Mouse (Mus musculus) MEL (cell line): ENCODE results near the gene Paxx. TPM values are rescaled to one million over a fixed set of nuclear protein-coding genes. Genes with fewer than 3 reads are reported as not detected.

Experiments
- DNase-seq: peaks from one replicate; pipeline ENCODE4 v3.0.0; 2011; ENCODE audit warnings: low read depth, low spot score
- H3K27ac ChIP-seq: 2 replicates; pipeline ENCODE4 v1.5.1; 2012; ENCODE audit warnings: low read depth, mild to moderate bottlenecking, control low read depth, low read length, moderate library complexity; ENCODE audit not compliant: control insufficient read depth
- H3K27me3 ChIP-seq, 2 experiments: fragments of 150-350 bp in 1 of 2; sonication (generic) in 1 of 2; 2 replicates each; pipeline ENCODE4 v1.6.1; 2012; ENCODE audit warnings: low read length in 2 of 2, mild to moderate bottlenecking in 2 of 2, improper control_type of control experiment in 1 of 2, moderate library complexity in 1 of 2; ENCODE audit not compliant: insufficient read depth in 2 of 2, control insufficient read depth in 1 of 2
- H3K36me3 ChIP-seq, 2 experiments: 2 replicates each; pipeline ENCODE4 v1.6.1; 2012 to 2014; ENCODE audit warnings: low read length in 2 of 2, improper control_type of control experiment in 1 of 2, inconsistent platforms in 1 of 2, mild to moderate bottlenecking in 1 of 2; ENCODE audit not compliant: insufficient read depth in 2 of 2, control insufficient read depth in 1 of 2
- H3K4me1 ChIP-seq, 2 experiments: fragments of 150-350 bp in 1 of 2; sonication (generic) in 1 of 2; 2 replicates each; pipeline ENCODE4 v1.6.1; 2012; ENCODE audit warnings: low read length in 2 of 2, improper control_type of control experiment in 1 of 2, mild to moderate bottlenecking in 1 of 2; ENCODE audit not compliant: insufficient read depth in 2 of 2, control insufficient read depth in 1 of 2
- H3K4me3 ChIP-seq, 2 experiments: fragments of 150-350 bp in 1 of 2; sonication (generic) in 1 of 2; 2 replicates each; pipeline ENCODE4 v1.5.1; 2012; ENCODE audit warnings: low read depth in 2 of 2, low read length in 2 of 2, mild to moderate bottlenecking in 2 of 2, moderate library complexity in 2 of 2, control low read depth in 1 of 2, improper control_type of control experiment in 1 of 2; ENCODE audit not compliant: control insufficient read depth in 1 of 2, insufficient read depth in 1 of 2
- H3K79me2 ChIP-seq: 2 replicates; pipeline ENCODE4 v1.6.1; 2012; ENCODE audit warnings: mild to moderate bottlenecking, low read length, moderate library complexity; ENCODE audit not compliant: control insufficient read depth, poor library complexity, insufficient read depth
- H3K9ac ChIP-seq: 2 replicates; pipeline ENCODE4 v1.6.1; 2012; ENCODE audit warnings: low read depth, mild to moderate bottlenecking, control low read depth, low read length, moderate library complexity; ENCODE audit not compliant: control insufficient read depth, poor library complexity, severe bottlenecking
- H3K9me3 ChIP-seq: fragments of 150-350 bp; sonication (generic); replicated peaks from 2 replicates; pipeline ENCODE4 v1.6.1; 2012; ENCODE audit warnings: mild to moderate bottlenecking, low read length, improper control_type of control experiment, moderate library complexity; ENCODE audit not compliant: insufficient read depth
- BHLHE40 ChIP-seq: IDR thresholded peaks from 2 replicates; pipeline ENCODE4 v1.6.1; 2012; ENCODE audit warnings: low read depth, mild to moderate bottlenecking, inconsistent platforms, low read length, improper control_type of control experiment, borderline replicate concordance
- ELF1 ChIP-seq: IDR thresholded peaks from 2 replicates; pipeline ENCODE4 v1.6.1; 2014; ENCODE audit warnings: low read depth, mild to moderate bottlenecking, inconsistent platforms, low read length, improper control_type of control experiment, moderate library complexity
- ETS1 ChIP-seq: IDR thresholded peaks from 2 replicates; pipeline ENCODE4 v1.6.1; 2012; ENCODE audit warnings: low read depth, mild to moderate bottlenecking, inconsistent platforms, low read length, improper control_type of control experiment, moderate library complexity
- GABPA ChIP-seq: IDR thresholded peaks from 2 replicates; pipeline ENCODE4 v1.6.1; 2012; ENCODE audit warnings: low read depth, mild to moderate bottlenecking, inconsistent platforms, low read length, improper control_type of control experiment, moderate library complexity
- GATA1 ChIP-seq: IDR thresholded peaks from 2 replicates; pipeline ENCODE4 v1.6.1; 2011; ENCODE audit warnings: low read depth, low read length, improper control_type of control experiment
- HCFC1 ChIP-seq: IDR thresholded peaks from 2 replicates; pipeline ENCODE4 v1.6.1; 2012; ENCODE audit warnings: low read depth, mild to moderate bottlenecking, inconsistent platforms, low read length, improper control_type of control experiment, moderate library complexity
- JUND ChIP-seq: IDR thresholded peaks from 2 replicates; pipeline ENCODE4 v1.6.1; 2011; ENCODE audit warnings: low read depth, mild to moderate bottlenecking, improper control_type of control experiment, low read length
- MAFK ChIP-seq: IDR thresholded peaks from 2 replicates; pipeline ENCODE4 v1.6.1; 2011; ENCODE audit warnings: low read depth, mild to moderate bottlenecking, low read length, improper control_type of control experiment, borderline replicate concordance
- MEF2A ChIP-seq: IDR thresholded peaks from 2 replicates; pipeline ENCODE4 v1.6.1; 2014; ENCODE audit warnings: low read depth, mild to moderate bottlenecking, inconsistent platforms, low read length, improper control_type of control experiment; ENCODE audit not compliant: poor library complexity, insufficient replicate concordance, severe bottlenecking; ENCODE audit errors: extremely low read depth
- MYB ChIP-seq: IDR thresholded peaks from 2 replicates; pipeline ENCODE4 v1.6.1; 2011; ENCODE audit warnings: mild to moderate bottlenecking, low read depth, low read length, improper control_type of control experiment
- NRF1 ChIP-seq: IDR thresholded peaks from 2 replicates; pipeline ENCODE4 v1.6.1; 2014; ENCODE audit warnings: low read depth, mild to moderate bottlenecking, inconsistent platforms, low read length, improper control_type of control experiment, moderate library complexity; ENCODE audit not compliant: poor library complexity, insufficient read depth, severe bottlenecking
- POLR2AphosphoS5 ChIP-seq: IDR thresholded peaks from 2 replicates; pipeline ENCODE4 v1.6.1; 2012; ENCODE audit warnings: low read depth, borderline replicate concordance, mild to moderate bottlenecking, inconsistent platforms, low read length, moderate library complexity, mixed read lengths
- TBP ChIP-seq: IDR thresholded peaks from 2 replicates; pipeline ENCODE4 v1.8.0; 2011; ENCODE audit warnings: low read depth, low read length, improper control_type of control experiment
- TCF12 ChIP-seq: IDR thresholded peaks from 2 replicates; pipeline ENCODE4 v1.6.1; 2014; ENCODE audit warnings: low read depth, mild to moderate bottlenecking, inconsistent platforms, low read length, improper control_type of control experiment, moderate library complexity
- USF2 ChIP-seq, 2 experiments: IDR thresholded peaks; 2 replicates each; pipeline ENCODE4 v1.6.1; 2011 to 2012; ENCODE audit warnings: improper control_type of control experiment in 2 of 2, low read length in 2 of 2, borderline replicate concordance in 1 of 2, inconsistent platforms in 1 of 2, low read depth in 1 of 2, mild to moderate bottlenecking in 1 of 2; ENCODE audit not compliant: insufficient read depth in 1 of 2
- ZMIZ1 ChIP-seq: IDR thresholded peaks from 2 replicates; pipeline ENCODE4 v1.6.1; 2012; ENCODE audit warnings: low read depth, mild to moderate bottlenecking, inconsistent platforms, low read length, improper control_type of control experiment, moderate library complexity
- polyA plus RNA-seq, 2 experiments: library from polyadenylated mRNA; stranded (reverse) in 1 of 2; unstranded in 1 of 2; fragments of >175 nt in 1 of 2; fragments of >200 nt in 1 of 2; gene quantifications; 2 replicates each; pipeline versions ENCODE4 v1.2.1 to v1.2.4; 2012; ENCODE audit warnings: low replicate concordance in 2 of 2, low read depth in 1 of 2; ENCODE audit not compliant: insufficient read length in 2 of 2, insufficient read depth in 1 of 2, missing spikeins in 1 of 2
- total RNA-seq: library from RNA; depleted of rRNA; stranded (reverse); fragments of 300-350 nt; gene quantifications from 2 replicates; pipeline ENCODE4 v1.2.3, GENCODE M21; 2012

Gene Paxx
- total and polyA plus RNA-seq, 3 experiments, result 18.5 to 22.1 TPM; not detected in 1

DNA sequence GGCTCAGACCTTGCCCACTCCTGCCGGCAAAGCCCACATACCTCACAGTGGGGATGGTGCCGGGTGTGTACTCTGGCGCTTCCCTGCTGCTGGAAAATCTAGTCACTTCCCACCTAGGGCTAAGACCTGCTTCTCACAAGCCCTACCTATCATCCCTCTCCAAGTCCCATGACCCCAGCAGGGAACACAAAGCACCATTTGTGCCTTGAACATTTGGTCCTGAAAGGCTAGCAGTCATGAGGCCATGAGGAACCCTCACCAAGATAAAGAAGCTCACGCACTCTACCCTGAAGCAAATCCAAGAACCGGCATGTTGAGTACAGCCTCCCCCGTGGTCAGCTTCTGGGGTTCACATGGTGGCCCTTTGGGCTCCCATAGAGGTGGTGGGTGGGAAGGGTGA is 9.1 kb upstream of the Paxx start, which contains the start of gene Ptgds:
TSS of gene Ptgds (minus strand) at position 78 of the 400 bp plus-strand sequence.
- no peak within 1 kb of the TSS for H3K9ac ChIP-seq
- H3K27ac ChIP-seq, result no peak within 1 kb of the TSS
- DNase-seq, result no peak
- no peaks in the 10 kb centered on the region for H3K36me3 ChIP-seq
- TF ChIP-seq TBP, result no peak
- TF ChIP-seq ETS1, result no peak
- TF ChIP-seq HCFC1, result no peak
- TF ChIP-seq NRF1, result no peak
- no peak for TF ChIP-seq POLR2AphosphoS5
- no peak for TF ChIP-seq ELF1
- no peak for TF ChIP-seq MYB
- no peak for TF ChIP-seq MEF2A
- no peak for TF ChIP-seq BHLHE40
- H3K4me3 ChIP-seq, result no peak within 1 kb of the TSS
- no peaks in the 10 kb centered on the region for H3K9me3 ChIP-seq
- no peaks in the 10 kb centered on the region for H3K79me2 ChIP-seq
- H3K4me1 ChIP-seq, result no peaks in the 10 kb centered on the region; a peak in 2 of 4 replicates
- peaks cover 0 to 1% of the 10 kb centered on the region in 2 experiments; a peak in 2 of 4 replicates for H3K27me3 ChIP-seq

DNA sequence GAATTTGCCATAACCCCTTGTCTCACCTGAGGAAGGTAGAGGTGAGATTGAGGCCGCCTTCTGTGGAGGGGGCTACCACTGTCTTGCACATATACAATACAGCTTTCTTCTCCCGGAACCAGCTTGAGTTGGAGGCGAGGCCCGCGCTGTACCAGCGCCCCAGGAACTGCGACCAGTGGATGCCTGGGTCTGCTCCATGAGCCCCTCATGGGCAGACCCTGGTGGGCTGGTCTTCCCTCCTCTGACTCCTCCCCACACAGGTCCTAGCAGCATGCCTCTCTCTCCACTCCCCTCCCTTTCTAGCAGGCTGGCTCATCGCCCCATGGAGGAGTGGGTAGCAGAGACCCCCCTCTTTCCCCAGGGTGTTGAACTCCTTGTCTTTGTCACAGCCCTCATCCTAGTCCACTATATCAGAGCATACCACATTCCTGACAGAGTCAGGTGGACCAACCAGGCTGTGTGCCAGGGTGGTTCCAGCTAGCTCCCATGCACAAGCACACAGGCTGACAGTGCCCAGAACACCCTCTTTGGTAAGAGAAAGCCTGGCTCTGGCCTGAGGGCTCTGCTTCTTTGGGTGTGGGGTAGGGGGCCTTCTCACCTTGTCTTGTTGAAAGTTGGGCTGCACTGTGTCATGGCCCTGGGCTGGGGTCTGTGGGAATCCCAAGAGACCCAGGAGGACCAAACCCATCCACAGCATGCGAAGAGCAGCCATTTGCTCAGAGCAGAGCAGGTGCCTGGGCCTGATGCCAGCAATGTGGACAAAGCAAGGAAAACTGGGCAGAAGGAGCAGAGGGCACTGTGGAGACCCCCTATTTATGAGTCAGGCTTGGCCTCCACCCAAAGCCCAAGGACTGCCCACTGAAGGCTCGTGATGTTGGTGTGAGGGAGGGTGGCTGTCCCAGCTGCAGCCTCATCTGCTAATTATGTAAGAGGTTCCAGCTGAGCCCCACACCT is 8.3 kb upstream of the Paxx start:
- Histone ChIP-seq H3K4me1 (no peaks in the 10 kb centered on the region; a peak in 2 of 4 replicates), H3K36me3 (no peaks in the 10 kb centered on the region), H3K79me2 (no peaks in the 10 kb centered on the region), H3K9ac (no peak overlapping the region), H3K27me3 (peaks cover 0 to 1% of the 10 kb centered on the region in 2 experiments; a peak in 2 of 4 replicates), H3K4me3 (no peak overlapping the region), H3K27ac (no peak overlapping the region), H3K9me3 (no peaks in the 10 kb centered on the region)
- TF ChIP-seq MEF2A, result no peak
- no peak for TF ChIP-seq GABPA
- TF ChIP-seq HCFC1, result no peak
- TF ChIP-seq MAFK, result no peak
- no peak for TF ChIP-seq JUND
- TF ChIP-seq USF2 (IDR thresholded peaks at IDR 0.05; ENCODE audit: borderline replicate concordance in 1 of 2, insufficient read depth in 1 of 2, low read depth in 1 of 2, low read length in 2 of 2), result no peak
- no peak for TF ChIP-seq TCF12
- no peak for TF ChIP-seq GATA1
- no peak for TF ChIP-seq ZMIZ1
- DNase-seq, result no peak
